Mouse (Mus musculus): ENCODE measurements around the gene Pacsin1.
A peak's percentile ranks its signal among the peaks of the same experiment; 100 is the strongest.
"Not testable (repeated sequence)": the region's sequence is repeated elsewhere in the genome, so short reads cannot be mapped to it uniquely, and the experiment has no call there.

Gene Pacsin1

DNA sequence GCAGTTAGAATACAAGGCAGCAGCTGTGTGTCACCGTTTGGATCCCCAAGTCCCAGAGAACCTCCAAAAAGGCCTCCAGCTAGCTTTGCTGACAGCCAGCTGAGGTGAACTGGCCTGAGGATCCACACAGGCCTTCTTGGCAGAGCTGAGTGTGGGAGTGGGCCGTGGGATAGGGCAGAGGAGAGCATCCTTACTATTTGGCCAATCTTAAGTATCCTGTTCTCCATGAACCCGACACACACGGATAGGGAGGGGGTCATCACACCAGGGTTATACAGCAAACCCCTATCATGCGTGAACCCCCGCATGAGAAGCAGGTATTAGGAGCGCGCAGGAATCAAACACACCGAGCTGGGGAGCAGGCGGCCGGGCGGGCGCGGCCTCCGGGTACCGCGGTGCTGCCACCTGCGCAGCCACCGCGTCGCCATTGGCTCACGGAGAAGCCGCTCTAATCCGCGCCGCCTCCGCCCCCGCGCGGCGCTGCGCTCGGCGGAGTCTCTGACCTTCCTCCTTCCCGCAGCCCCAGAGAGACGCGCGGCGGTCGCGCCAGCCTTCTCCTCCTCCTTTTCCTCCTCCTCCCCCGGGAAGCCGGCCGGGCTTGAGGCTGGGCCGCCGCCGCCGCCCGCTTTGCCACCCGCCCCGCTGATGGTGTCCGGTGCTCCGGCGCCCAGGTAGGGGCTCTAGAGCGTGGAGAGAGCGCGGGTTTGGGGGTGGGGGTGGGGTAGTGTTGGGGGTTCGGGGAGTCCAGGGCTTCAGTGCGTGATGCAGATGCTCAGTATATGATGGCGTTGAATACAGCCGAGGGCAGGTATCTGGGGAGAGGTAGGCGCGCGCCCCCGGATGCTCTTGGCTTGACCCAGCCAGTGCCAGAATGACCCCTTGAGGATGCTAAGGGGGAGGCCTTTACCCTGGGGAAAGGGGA is at the start of gene Pacsin1:
Pacsin1 (plus strand) TSS at position 421 of the 922 bp plus-strand sequence.
- no peak for DNase-seq (ENCODE audit: low spot score)

DNA sequence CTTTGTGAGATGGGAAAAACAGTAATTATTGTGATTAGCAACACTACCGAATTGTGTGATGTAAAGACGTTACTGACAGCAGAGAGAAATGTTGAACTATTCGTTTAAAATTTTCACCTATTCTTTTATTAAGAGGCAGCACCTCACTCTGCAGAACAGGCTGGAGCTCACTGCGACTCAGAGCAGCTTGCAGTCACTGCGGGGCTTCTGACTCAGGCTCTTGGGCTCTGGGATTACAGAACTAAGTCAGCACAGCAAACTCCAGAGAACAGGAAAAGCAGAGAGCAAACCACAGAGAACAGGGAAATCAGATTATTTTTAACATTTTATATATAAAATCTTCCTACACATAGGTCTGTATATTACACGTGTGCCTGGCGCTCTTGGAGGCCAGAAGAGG is 45.7 kb upstream of the Pacsin1 start:
- DNase-seq (ENCODE audit: low spot score) = no peak

DNA sequence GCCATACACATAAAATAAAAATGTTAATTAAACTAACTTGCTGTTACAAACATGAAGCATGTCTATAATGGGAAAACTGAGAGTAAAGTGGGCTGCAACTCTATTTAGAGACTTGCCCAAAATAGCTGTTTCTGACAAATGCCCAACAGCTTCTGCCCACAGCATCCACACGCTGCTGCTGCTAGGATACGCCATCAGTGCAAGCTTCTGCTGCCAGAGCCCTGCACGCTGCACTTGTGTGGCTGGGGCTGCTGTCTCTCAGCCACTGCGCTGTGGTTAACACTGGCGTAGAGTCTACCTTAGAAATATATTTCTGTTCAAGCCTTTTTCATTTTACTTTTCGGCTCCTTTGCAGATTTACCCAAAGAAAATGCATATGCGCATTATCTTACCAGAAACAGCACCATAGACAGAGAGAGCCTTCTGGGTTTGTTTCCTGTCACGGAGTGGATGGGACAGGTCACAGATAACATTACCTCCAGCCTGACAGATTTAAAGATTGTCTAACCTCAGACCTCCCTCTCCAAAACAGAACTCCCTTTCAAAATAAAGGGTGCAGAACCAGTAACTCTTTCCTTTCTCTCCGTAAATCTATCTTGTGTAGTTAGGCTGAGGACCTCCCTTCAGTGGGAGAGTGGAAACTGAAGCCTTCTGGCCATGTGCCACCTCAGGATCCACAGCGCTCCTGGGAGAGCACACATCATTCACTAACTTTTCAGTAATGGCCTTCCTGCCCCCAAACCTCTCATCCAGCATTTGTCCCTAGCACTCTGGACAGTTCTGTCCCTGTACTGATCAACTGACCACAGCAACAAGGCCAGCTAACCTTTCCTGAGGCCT is 44.4 kb upstream of the Pacsin1 start:
- no peak for DNase-seq (ENCODE audit: low spot score)

DNA sequence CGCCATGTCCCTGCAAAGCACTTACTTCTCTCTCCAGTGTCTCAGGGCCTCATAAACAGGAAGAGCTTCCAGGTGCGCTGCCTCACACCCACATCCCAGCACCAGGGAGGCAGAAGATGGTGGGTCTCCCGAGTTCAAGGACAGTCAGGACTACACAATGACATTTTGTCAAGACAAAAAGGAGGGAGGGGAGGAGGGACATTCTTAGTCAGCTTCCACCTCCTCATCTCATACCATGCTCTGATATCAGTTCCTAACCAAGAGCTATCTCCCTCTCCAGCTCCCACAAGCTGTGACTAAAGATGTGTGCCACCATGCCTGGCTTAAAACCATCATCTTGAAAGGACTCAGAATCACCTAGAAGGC is 43.8 kb upstream of the Pacsin1 start:
- DNase-seq (ENCODE audit: low spot score) = no peak

DNA sequence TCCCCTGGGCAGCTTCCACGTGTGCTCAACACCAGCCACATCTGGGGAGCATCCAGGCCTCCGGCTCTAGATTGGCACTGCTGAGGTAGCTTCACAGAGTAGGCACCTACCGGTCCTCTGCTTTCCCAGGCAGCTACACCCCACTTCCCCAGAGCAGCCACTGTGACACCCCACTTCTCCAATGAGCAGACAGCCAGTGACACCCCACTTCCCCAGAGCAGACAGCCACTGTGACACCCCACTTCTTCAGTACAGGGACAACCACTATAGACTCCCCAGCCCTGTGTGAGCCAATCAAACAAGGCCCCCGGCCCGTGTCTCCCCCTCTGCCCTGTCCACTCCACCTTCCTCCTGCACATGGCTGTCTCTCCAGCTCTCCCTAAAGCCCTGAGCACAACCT is 43.3 kb upstream of the Pacsin1 start:
- DNase-seq (ENCODE audit: low spot score) = no peak

DNA sequence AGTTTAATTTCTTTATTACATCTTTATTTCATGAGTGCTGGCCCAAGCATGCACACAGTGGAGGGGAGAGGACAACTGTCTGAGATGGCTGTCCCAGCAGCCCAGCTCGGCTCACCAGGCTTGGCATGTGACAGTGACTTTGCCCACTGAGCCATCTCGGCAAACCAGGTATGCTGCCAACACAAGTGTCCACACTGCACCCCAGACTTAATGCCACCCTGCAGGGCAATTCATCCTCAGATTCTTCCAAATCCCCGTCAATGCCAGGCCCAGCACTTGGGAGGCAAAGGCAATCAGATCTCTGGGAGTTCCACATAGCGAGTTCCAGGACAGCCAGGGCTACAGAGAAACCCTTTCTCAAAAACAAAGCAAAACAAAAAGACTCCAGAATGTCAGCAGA is 42.3 kb upstream of the Pacsin1 start:
- no peak for DNase-seq (ENCODE audit: low spot score)

DNA sequence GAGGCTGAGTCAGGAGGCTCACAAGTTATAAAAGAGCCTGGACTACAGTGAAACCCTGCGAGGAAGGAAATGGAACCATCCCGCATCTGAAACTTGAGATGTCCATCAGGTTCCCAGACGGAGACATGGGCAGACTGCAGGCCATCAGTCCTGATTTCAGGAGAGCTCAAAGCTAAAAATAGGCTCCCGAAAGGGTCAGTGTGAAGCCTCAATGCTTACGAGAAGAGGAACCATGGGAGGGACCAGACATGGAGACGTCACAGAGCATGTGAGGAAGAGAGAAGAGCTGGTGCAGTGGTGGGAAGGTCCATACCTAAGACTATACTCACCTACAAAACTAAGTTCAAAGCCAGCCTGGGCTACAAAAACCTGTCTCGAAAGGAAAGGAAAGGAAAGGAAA is 39.9 kb upstream of the Pacsin1 start:
- no peak for DNase-seq (ENCODE audit: low spot score)

DNA sequence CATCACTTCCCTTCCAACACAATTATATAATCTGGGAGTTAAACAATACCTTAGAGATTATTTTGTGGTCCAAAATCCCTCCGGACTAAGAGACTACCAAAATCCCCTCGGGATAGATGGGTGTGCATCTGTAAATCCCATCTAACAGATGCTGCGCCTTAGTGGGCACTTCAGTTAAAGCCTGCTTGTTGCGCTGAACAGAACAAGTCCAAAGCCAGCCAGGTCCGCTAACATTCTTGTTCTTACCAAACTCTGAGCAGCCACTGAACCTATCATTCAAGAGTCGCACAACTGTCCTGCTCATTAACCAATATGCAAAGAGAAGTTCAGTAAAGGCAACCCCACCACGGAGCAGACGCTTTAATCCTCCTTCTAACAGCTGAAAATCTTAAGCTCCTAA is 34.1 kb upstream of the Pacsin1 start:
- DNase-seq (ENCODE audit: low spot score) = no peak

DNA sequence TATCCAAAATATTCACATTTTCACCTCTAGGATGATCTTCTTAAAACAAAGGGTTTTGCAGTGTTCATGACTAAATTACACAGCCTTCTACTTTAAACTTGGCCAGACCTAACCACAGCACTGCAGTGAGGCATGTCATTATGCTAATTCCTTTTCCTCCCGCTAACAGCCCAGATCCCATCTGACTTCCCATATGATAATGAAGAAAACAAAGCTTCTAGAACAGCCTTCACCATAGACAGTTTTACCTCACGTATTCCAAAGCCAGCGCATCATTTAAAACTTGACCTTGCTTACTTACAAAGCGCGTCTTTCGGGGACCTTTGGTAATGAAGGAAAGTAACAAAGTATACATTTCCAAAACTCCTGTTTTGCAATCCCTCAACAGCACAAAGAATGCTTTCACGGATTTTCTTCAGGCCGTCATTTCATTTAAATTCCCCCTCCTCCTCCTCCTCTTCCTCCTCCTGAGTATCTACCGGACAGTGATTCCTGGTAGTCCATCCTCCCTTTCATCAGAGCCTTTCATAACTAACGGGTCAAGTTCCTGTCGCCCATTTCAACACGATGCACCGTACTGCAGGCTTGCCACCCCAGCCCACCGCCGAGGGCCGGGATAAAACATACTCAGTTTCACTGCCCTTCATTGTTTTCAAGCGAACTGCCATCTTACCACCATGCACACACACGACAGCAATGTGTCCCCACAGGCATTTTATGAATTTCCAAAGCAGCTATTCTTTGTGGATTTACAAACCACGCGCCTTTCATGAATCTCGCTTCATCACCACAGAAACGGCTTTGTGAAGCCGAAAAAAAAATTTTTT is 33.4 kb upstream of the Pacsin1 start:
- DNase-seq (ENCODE audit: low spot score) = no peak

DNA sequence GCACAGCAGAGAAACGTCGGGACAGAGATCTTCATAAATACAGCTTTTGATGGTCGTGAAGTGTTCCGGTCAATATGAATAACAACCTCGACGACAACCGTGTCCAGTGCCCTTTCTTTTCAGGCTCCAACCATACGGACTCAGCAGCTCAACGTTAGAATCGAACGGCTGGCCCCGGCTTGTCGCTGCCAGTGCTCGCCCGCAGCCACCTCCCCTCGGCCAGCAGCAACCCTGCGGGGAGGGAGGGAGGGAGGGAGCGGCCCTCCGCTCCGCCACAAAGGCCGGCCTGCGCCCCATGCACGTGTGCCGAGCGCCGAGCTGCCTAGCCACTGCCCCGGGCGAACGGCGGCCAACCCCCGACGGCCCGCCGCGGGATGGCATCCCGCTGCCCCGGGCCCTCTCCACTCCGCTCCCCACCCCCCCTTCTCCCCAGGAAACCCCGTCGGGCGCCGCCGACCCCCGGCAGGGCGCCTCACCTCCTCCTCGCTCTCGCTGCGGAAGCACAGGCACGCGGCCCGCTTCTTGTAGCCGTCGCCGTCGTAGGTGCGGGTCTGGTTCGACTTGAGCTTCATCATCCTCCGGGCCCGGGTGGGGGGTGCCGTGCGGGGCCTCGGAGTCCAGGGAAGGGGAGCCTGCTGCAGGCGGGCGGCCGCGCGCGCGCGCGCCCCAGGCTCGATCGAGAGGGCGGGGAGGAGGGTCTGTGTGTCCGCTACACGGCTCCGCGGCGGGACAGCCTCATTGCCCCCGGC is 32.5 kb upstream of the Pacsin1 start:
- no peak for DNase-seq (ENCODE audit: low spot score)

DNA sequence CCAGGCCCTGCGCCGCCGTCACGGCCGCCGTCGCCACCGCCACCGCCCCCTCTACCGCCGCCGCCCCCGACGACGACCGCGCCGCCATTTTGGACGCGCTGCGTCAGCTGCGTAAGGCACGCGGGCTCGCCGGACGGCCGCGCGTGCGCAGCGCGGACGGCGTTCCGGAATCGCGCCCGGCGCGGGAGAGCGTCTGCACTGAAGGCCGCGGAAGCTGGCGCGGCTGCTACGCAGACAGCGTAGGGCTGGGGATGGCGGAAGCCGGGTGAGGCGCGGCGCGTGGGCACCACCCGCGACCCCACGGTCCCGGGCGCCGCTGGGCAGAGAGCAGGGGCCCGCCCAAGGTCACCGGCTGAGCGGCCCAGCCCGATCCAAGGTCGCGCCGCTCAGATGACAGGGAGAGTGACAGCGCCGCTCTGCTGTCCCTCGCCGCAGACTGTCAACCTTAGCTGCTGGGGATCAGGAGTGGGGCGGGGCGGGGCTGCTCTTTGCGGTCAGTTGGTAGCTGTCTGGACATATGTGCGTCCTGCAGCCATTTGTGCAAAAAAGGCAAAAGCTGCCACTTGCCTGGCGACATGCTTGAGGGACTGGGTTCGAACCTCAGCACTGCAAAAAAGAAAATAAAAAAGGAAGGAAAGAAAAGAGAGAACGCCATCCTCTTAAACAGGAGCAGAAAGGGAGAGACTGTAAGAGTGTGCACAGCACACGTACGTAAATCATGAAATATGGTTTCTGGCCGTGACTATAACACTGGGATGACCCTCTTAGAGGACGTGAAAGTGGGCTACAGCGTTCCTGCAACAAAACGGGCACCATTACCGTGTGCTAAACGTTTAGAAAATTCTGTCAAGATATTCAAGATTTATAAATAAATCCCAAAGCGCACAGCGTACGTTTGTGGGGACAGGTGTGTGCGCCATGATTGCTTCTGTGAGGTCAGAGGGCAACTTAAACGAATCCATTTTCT is 31.7 kb upstream of the Pacsin1 start, which contains the start of gene Nudt3:
Nudt3 (minus strand) TSS at position 136 of the 967 bp plus-strand sequence.
- peak; percentile 71 for DNase-seq (ENCODE audit: low spot score)

DNA sequence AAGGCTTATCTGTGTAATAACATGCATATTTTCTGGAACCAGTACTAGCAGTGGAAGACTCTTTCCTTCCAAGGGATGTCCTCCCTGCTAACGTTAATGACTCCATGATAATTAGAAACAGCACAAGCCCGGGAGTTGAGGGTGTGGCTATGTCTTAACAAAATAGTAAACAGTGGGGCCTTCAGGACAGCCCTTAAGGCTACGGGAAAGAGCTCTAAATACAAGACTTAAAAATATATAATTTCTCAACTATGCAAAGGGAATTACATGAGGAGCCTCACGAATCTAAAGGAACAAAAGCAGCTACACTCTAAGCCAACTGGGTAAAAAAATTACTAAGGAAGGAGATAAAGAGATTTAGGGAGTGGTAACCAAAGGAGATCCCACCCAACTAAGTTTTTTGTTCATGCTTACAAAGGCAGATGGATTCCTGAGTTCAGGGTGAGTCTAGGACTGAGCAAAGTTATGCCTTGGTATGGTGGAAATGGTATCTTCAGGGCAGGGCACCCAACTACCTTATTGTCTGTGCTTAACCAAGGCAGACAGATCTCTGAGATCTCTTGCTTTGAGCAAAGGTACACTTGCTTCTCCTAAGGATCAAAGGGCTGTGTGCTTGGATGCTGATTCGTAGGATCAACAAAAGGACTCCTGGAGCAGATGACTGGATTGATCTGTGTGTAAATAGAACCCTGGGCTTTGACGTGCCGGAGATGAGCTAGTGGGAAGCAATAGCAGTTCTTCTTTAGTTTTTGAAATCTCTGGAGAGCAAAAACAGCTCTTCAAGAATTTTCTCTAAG is 29.7 kb upstream of the Pacsin1 start:
- no peak for DNase-seq (ENCODE audit: low spot score)

DNA sequence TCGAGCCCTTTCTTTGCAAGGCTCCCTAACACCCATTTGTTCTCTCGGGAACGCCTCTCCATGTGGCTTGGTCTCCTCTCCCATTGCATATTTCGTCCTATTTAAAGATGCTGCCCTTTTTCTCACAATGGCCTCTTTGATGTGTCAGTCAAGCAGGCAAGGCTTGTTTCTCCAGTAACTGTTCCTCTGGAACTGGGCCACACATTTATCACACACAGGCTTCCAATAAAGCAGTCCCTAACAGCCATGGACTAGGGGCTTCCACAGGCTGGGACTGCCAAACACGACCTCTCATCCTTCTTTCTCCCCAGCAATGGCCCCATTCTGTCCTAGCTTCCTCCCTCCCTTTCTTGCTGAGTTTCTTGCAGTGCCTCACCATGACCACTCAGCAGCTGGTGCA is 28.6 kb upstream of the Pacsin1 start:
- DNase-seq (ENCODE audit: low spot score) = no peak

DNA sequence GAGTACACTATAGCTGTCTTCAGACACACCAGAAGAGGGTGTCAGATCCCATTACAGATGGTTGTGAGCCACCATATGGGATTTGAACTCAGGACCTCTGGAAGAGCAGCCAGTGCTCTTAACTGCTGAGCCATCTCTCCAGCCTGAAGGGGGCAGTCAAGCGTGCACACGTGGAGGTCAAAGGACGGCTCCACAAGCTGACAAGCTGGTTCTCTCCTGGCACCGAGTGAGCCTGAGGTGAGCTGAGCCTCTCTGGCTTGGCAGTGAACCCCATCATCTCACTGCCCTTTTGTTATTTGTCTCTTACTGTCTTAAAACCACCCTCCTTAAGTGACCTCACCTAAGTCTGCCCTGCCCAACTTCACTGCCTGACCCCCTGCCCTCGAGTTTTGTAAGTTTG is 27.9 kb upstream of the Pacsin1 start:
- no peak for DNase-seq (ENCODE audit: low spot score)

DNA sequence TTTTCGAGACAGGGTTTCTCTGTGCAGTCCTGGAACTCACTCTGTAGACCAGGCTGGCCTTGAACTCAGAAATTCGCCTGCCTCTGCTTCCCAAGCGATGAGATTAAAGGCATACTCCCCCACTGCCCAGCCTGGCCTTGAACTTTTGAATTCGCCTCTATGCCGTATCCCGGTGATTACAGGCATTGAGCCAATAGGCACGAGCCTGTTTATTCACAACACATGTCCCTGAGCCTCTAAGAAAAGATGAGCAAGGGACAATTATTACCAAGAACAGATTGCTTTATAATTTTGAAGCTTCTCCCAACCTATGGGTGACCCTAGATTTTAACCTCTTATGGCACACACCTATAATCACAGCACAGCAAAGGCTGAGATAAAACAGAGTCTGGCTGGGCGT is 26.9 kb upstream of the Pacsin1 start:
- DNase-seq (ENCODE audit: low spot score) = no peak

DNA sequence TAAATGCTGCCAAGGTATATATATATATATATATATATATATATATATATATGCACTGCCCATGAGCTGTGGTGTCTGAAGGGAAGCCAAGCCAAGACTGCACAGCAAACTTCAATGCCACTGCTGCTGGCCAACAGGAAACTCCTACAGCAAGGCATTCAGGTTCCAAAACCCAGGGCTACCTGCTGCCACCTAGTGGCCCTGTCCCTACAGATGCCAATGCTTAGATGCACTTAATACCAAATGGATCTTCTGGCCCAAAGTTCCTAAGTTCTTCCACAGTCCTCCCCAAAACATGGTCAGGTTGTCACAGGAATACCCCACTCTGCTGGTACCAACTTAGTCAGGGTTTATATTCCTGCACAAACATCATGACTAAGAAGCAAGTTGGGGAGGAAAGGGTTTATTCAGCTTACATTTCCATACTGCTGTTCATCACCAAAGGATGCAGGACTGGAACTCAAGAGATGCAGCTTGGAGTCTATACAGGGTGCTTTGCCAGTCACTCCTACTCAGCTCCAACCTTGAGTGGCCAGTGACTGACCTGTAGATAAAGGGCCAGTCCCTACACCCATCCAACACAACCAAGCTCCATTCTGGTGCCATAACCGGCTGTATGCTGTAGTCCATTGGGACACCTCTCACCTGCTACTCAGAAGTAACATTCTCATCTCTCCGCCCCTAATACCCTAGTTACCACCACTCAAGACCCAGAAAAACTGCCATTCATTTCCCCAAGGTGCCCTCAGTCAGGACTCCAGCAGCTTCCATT is 25.9 kb upstream of the Pacsin1 start:
- DNase-seq (ENCODE audit: low spot score) = peak; percentile 46

DNA sequence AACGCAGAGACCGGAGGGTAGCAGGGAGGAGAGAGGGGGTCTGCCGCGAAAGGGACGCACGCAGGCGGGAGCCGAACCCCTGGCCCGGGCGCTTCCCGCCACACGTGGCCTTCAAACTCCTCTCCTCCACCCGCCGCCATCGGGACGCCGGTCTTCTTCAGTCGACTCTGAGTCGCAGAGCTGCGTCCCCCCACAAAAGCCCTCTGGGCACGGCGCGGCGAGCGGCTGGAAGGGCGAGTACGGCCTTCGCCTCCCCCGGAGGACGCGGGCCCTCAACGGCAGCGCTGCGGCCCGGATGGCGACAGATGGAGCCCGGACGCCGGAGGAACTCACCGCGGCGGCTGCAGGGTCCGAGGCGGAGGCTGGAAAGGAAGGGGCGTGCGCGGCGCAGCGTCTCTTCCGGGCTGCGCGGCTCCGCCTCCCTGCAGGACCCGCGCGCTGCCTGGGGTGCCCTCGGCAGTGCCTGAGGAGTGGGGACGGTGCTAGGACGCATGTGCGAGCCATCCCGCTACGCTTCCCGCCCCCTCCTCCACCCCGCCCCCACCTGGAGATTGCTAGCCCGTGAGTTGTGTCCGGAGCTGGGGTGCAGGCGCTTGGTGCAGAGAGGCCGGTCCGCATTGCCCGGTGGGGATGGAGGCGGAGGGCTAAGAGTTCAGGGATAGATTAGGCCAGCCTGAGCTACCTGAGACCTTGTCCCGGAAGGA is 20.3 kb upstream of the Pacsin1 start, which contains the start of gene RPS10-NUDT3:
RPS10-NUDT3 (minus strand) TSS at position 352 of the 704 bp plus-strand sequence.
- peak; percentile 77 for DNase-seq (ENCODE audit: low spot score)

DNA sequence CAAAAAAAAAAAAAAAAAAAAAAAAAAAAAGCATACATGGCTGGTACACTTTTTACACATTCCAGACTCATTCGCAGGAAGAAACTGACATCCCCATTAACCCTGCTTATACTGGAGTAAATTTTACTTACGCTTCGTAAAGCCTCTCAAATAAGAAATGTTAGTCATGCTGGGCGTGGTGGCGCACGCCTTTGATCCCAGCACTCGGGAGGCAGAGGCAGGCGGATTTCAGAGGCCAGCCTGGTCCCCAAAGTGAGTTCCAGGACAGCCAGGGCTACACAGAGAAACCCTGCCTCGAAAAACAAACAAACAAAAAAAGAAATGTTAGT is 19.8 kb upstream of the Pacsin1 start:
- DNase-seq (ENCODE audit: low spot score) = not testable (repeated sequence)
